7 mouse cellular contexts compared by ENCODE assay signal in the genomic region with DNA sequence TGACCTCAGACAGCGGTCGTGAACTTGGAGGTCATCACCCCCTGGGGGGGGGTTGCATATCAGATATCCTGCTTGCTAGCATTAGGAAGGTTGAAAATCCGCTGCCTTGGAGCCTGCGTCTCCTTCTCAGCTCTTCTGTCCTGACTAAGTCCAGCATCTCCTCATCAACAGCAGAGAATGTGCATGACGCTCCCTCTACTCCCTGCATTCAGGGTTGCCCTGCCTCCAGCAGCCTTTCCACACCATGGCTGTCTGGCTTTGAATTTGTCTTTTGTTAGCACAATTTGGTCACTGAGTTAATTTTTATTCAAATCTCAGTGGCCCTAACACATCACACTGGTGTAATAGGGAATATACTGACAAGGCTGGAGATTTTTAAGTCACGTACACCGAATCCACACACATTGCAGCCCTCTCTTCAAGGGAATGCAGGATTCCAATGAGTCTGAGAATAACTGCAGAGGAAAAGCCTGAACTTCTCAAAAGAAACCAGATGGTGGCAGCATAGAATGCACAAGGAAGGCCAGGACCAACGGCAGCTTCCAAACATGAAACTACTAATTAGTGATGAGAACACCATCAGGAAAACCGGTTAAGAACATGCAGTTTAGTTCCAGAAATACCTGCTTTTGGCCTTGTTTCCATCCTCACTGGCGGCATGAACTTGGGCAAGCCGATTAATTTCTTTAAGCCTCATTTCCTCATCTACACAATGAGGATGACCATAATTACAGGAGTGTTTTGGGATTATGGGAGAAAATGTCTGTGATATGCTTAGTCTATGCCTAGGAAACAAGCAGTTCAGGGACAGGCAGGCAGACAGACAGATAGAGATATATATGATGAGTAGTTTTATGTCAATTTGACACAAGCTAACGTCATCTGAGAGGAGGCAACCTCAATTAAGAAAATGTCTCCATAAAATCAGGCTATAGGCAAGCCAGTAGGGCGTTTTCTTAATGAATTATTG.
DNase-seq lines count a peak whose midpoint lies in the region; ATAC-seq and TF ChIP-seq lines count a peak whose summit lies in the region.

No protein-coding gene starts in this region.

- H3K4me2 ChIP-seq in hindbrain, postnatal 0 days (ENCODE audit: low read depth, low read length): no peak overlapping the region
- H3K4me2 ChIP-seq in midbrain, embryonic 14.5 days (ENCODE audit: low read length): no peak overlapping the region

- H3K9ac ChIP-seq in hindbrain, postnatal 0 days (replicated peaks; ENCODE audit: low read length): no peak overlapping the region
- no peak overlapping the region for H3K9ac ChIP-seq in midbrain, embryonic 14.5 days (replicated peaks; ENCODE audit: low read length)

- H3K4me3 ChIP-seq in G1E (ENCODE audit: low read depth, low read length): no peak overlapping the region
- H3K4me3 ChIP-seq in forebrain, embryonic 10.5 days: no peak overlapping the region
- H3K4me3 ChIP-seq in hindbrain, postnatal 0 days (ENCODE audit: low read length): no peak overlapping the region
- H3K4me3 ChIP-seq in midbrain, embryonic 14.5 days (replicated peaks; ENCODE audit: low read depth, low read length): no peak overlapping the region

- DNase-seq in G1E (ENCODE audit: low spot score): no peak
- peak; percentile 46 for DNase-seq in adrenal gland, postnatal 10 days
- peak; percentile 26 for DNase-seq in forebrain, embryonic 10.5 days (ENCODE audit: extremely low spot score, low spot score)
- peak; percentile 89 for DNase-seq in hindbrain, postnatal 0 days (ENCODE audit: low spot score)
- peak; percentile 55 to 79 for DNase-seq in left cerebral cortex, postnatal 10 days (ENCODE audit: extremely low spot score in 1 of 2, low spot score in 2 of 2)
- DNase-seq in midbrain, embryonic 14.5 days: peak; percentile 88

- intact Hi-C loops in left cerebral cortex, postnatal 10 days (cut with DNase I): loop anchor here (10.0 kb wide), 1 partner anchor 314 kb away; no protein-coding TSS in a partner anchor

- H3K4me1 ChIP-seq in G1E (ENCODE audit: insufficient read depth, low read depth, low read length): no peaks in the 10 kb centered on the region
- peaks cover 6% of the 10 kb centered on the region for H3K4me1 ChIP-seq in forebrain, embryonic 10.5 days
- H3K4me1 ChIP-seq in hindbrain, postnatal 0 days (ENCODE audit: insufficient read depth, low read length): no peaks in the 10 kb centered on the region; the same call in 1 of the 2 replicates
- H3K4me1 ChIP-seq in midbrain, embryonic 14.5 days (ENCODE audit: control insufficient read depth, insufficient read depth, low read length): no peaks in the 10 kb centered on the region

- no peaks in the 10 kb centered on the region for H3K36me3 ChIP-seq in G1E (replicated peaks)
- no peaks in the 10 kb centered on the region for H3K36me3 ChIP-seq in forebrain, embryonic 10.5 days (replicated peaks)
- H3K36me3 ChIP-seq in hindbrain, postnatal 0 days (ENCODE audit: insufficient read depth, low read length): no peaks in the 10 kb centered on the region
- H3K36me3 ChIP-seq in midbrain, embryonic 14.5 days (ENCODE audit: control insufficient read depth, insufficient read depth, low read length): no peaks in the 10 kb centered on the region

- 68% methylated on average over 13 of the region's 13 CpGs for whole genome bisulfite sequencing in forebrain, embryonic 10.5 days
- WGBS in hindbrain, postnatal 0 days: 62% methylated on average over 13 of the region's 13 CpGs
- 67% methylated on average over 13 of the region's 13 CpGs for WGBS in midbrain, embryonic 14.5 days

- no peak for TF ChIP-seq CTCF in G1E (IDR thresholded peaks at IDR 0.05; ENCODE audit: low read depth, low read length)
- peak; percentile 86 for TF ChIP-seq CTCF in hindbrain, postnatal 0 days (IDR thresholded peaks at IDR 0.05; ENCODE audit: low read depth)

- H3K27me3 ChIP-seq in G1E (ENCODE audit: insufficient read depth, low read length): no peaks in the 10 kb centered on the region
- H3K27me3 ChIP-seq in forebrain, embryonic 10.5 days (ENCODE audit: poor library complexity, severe bottlenecking): no peaks in the 10 kb centered on the region
- no peaks in the 10 kb centered on the region for H3K27me3 ChIP-seq in hindbrain, postnatal 0 days (ENCODE audit: insufficient read depth, low read length)
- H3K27me3 ChIP-seq in midbrain, embryonic 14.5 days (ENCODE audit: control insufficient read depth, insufficient read depth, low read length): no peaks in the 10 kb centered on the region

- no peak overlapping the region for H3K27ac ChIP-seq in forebrain, embryonic 10.5 days
- no peak overlapping the region for H3K27ac ChIP-seq in hindbrain, postnatal 0 days
- H3K27ac ChIP-seq in midbrain, embryonic 14.5 days (replicated peaks; ENCODE audit: low read depth, low read length): no peak overlapping the region

- ATAC-seq in G1E (ENCODE audit: extremely low read depth, insufficient number of reproducible peaks, low FRiP score, poor library complexity, severe bottlenecking): 0 out of 2 replicates have a peak, but pooled peaks have one; percentile 15
- peak; percentile 87 for ATAC-seq in hindbrain, postnatal 0 days
- peak; percentile 64; the same call in 1 of the 2 replicates for ATAC-seq in midbrain, embryonic 14.5 days (ENCODE audit: low FRiP score, low TSS enrichment)
- no peak for ATAC-seq in erythroblast, adult 5-6 weeks (replicated peaks; ENCODE audit: low FRiP score, poor library complexity, severe bottlenecking)

- H3K9me3 ChIP-seq in G1E (replicated peaks): no peaks in the 10 kb centered on the region
- no peaks in the 10 kb centered on the region for H3K9me3 ChIP-seq in forebrain, embryonic 10.5 days
- no peaks in the 10 kb centered on the region for H3K9me3 ChIP-seq in hindbrain, postnatal 0 days (ENCODE audit: low read length)
- H3K9me3 ChIP-seq in midbrain, embryonic 14.5 days (ENCODE audit: control insufficient read depth, low read length): no peaks in the 10 kb centered on the region
